Mouse (Mus musculus) liver, embryonic 14.5 days (tissue): ENCODE measurements around the gene Keap1.

Source experiments
- CTCF ChIP-seq: IDR thresholded peaks from 2 replicates; pipeline ENCODE4 v1.5.1; 2016; ENCODE audit warnings: antibody characterized with exemption, low read depth, control low read depth
- EP300 ChIP-seq: IDR thresholded peaks from 2 replicates; pipeline ENCODE4 v1.6.1; 2016; ENCODE audit warnings: antibody characterized with exemption, low read depth

- no peak for TF ChIP-seq CTCF
- TF ChIP-seq EP300: no peak
These were observed 33.9 kb upstream of the Keap1 start for GRCm38 (mm10) chr9:21273094-21273493.
